Mouse (Mus musculus): ENCODE measurements around the gene Zfp455.
"Not testable (repeated sequence)": the region's sequence is repeated elsewhere in the genome, so short reads cannot be mapped to it uniquely, and the experiment has no call there.

DNA sequence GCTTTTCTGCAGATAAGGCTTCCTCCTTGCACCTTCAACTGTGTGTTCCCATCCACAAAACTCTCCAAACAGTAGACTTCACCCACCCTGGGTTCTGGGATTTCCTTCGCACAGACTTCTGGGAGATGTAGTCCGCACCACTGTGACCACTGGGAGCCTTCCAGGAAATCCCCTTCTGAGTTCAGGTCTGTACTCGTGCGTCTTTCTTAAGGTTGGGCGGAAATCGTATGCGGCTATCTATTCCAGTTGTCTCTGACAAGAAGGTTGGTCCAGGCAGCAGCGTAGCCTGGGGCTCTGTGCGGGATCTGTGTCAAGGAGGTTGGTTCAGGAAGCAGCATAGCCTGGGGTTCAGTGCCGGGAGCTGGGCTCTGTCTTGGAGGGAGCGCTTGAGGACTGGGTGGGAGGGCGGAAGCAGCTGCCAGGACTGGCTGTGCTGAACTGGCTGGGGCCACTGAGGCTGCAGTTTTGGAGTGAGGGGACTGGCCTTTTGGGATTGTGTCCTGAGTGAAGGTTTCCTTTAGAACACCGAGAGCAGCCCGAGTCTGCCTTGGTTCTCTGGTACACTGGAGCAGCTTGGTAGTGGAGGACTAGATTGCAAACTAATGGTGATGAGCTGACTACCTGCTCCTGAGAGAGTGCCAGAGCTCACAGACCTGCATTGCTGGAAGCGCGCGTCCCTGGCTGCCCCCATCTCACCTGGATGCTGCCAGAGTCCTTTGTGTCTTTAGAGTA is 21.1 kb upstream of the Zfp455 start, which contains the start of gene Rsl1:
- not testable (repeated sequence) for TF ChIP-seq POLR2A (IDR thresholded peaks at IDR 0.05; ENCODE audit: extremely low read depth, insufficient read depth, low read length); CTCF (IDR thresholded peaks at IDR 0.05; ENCODE audit: low read depth, low read length)

Data from liver, adult 2 months (tissue).